Mouse (Mus musculus) limb, embryonic 13.5 days (tissue): ENCODE results near the gene Mier2. TPM values are rescaled to one million over a fixed set of nuclear protein-coding genes. Genes with fewer than 3 reads are reported as not detected.

ENCODE experiments used
- ATAC-seq: fragments of 200-750 bp; cut with Nextera tagmentation; 2 replicates; pipeline ENCODE4 v1.8.0; 2017; ENCODE audit warnings: low read depth, moderate number of reproducible peaks, moderate TSS enrichment; ENCODE audit not compliant: low FRiP score
- H3K27ac ChIP-seq: fragments of 300-500 bp; sonication (generic); 2 replicates; pipeline ENCODE4 v1.5.1; 2015; ENCODE audit warnings: inconsistent platforms, mild to moderate bottlenecking, moderate library complexity
- H3K27me3 ChIP-seq: fragments of 300-500 bp; sonication (generic); 2 replicates; pipeline ENCODE4 v1.6.1; 2015; ENCODE audit warnings: mild to moderate bottlenecking, inconsistent platforms
- H3K36me3 ChIP-seq: fragments of 300-500 bp; sonication (generic); 2 replicates; pipeline ENCODE4 v1.6.1; 2015; ENCODE audit warnings: inconsistent platforms, mild to moderate bottlenecking, moderate library complexity
- H3K4me1 ChIP-seq: fragments of 300-500 bp; sonication (generic); 2 replicates; pipeline ENCODE4 v1.6.1; 2015; ENCODE audit warnings: inconsistent platforms
- H3K4me2 ChIP-seq: fragments of 300-500 bp; sonication (generic); replicated peaks from 2 replicates; pipeline ENCODE4 v1.6.1; 2015; ENCODE audit warnings: inconsistent platforms, mild to moderate bottlenecking, moderate library complexity
- H3K4me3 ChIP-seq: fragments of 300-500 bp; sonication (generic); 2 replicates; pipeline ENCODE4 v1.5.1; 2015; ENCODE audit warnings: moderate library complexity, mild to moderate bottlenecking, inconsistent platforms
- H3K9ac ChIP-seq: fragments of 300-500 bp; sonication (generic); 2 replicates; pipeline ENCODE4 v1.6.1; 2015; ENCODE audit warnings: mild to moderate bottlenecking, inconsistent platforms
- H3K9me3 ChIP-seq: fragments of 300-500 bp; sonication (generic); 2 replicates; pipeline ENCODE4 v1.6.1; 2016; ENCODE audit warnings: inconsistent platforms
- WGBS: fragments of 180-500 bp; shearing (Covaris S2); methylation state at CpG from one replicate; pipeline ENCODE4 v1.1.7; 2015; 5-methylcytosine and 5-hydroxymethylcytosine counted together
- polyA plus RNA-seq: library from polyadenylated mRNA; unstranded; fragments of >200 nt; fragmentation: Nextera tagmentation; extraction: Ambion mirVana; gene quantifications from 2 replicates; pipeline ENCODE4 v1.2.1, GENCODE M21; 2015

The Mier2 gene
- 70.1 and 74.5 TPM in 2 replicates for polyA plus RNA-seq

GRCm38 (mm10) chr10:79554330-79555237 is at the start of gene Mier2:
TSS of gene Mier2 (minus strand) at chr10:79555199.
- peaks cover 19% of the 10 kb centered on the region for H3K36me3 ChIP-seq
- H3K27me3 ChIP-seq, result no peaks in the 10 kb centered on the region
- H3K4me2 ChIP-seq, result peak within 1 kb of the TSS; percentile 90
- peak within 1 kb of the TSS; percentile 28; the same call in 1 of the 2 replicates for H3K27ac ChIP-seq
- H3K4me1 ChIP-seq, result peaks cover 25% of the 10 kb centered on the region
- peak; percentile 87 for ATAC-seq
- peak within 1 kb of the TSS; percentile 94 for H3K4me3 ChIP-seq
- peak within 1 kb of the TSS; percentile 96 for H3K9ac ChIP-seq
- WGBS, result under 1% methylated on average over 92 of the region's 108 CpGs
- H3K9me3 ChIP-seq, result no peaks in the 10 kb centered on the region

GRCm38 (mm10) chr10:79597936-79598230 is 42.9 kb upstream of the Mier2 start:
- H3K4me2 ChIP-seq, result no peak overlapping the region
- H3K4me3 ChIP-seq, result no peak overlapping the region
- H3K36me3 ChIP-seq, result no peaks in the 10 kb centered on the region
- no peaks in the 10 kb centered on the region for H3K4me1 ChIP-seq
- no peak for ATAC-seq
- H3K27me3 ChIP-seq, result peaks cover 29% of the 10 kb centered on the region
- 66% methylated on average over 4 of the region's 4 CpGs for WGBS
- H3K27ac ChIP-seq, result no peak overlapping the region
- H3K9ac ChIP-seq, result no peak overlapping the region
- no peaks in the 10 kb centered on the region for H3K9me3 ChIP-seq

GRCm38 (mm10) chr10:79597051-79597935 is 42.3 kb upstream of the Mier2 start:
- no peak overlapping the region for H3K27ac ChIP-seq
- H3K4me3 ChIP-seq, result no peak overlapping the region
- peaks cover 29% of the 10 kb centered on the region for H3K27me3 ChIP-seq
- WGBS, result 42% methylated on average over 13 of the region's 13 CpGs
- no peak for ATAC-seq
- H3K4me2 ChIP-seq, result no peak overlapping the region
- no peaks in the 10 kb centered on the region for H3K9me3 ChIP-seq
- no peaks in the 10 kb centered on the region for H3K4me1 ChIP-seq
- no peaks in the 10 kb centered on the region for H3K36me3 ChIP-seq
- no peak overlapping the region; the same call in 1 of the 2 replicates for H3K9ac ChIP-seq

GRCm38 (mm10) chr10:79595590-79595929 is 40.6 kb upstream of the Mier2 start:
- no peak overlapping the region for H3K27ac ChIP-seq
- ATAC-seq, result no peak
- H3K4me2 ChIP-seq, result no peak overlapping the region
- H3K36me3 ChIP-seq, result no peaks in the 10 kb centered on the region
- no peak overlapping the region for H3K9ac ChIP-seq
- H3K4me3 ChIP-seq, result no peak overlapping the region
- no peaks in the 10 kb centered on the region for H3K4me1 ChIP-seq
- peaks cover 33% of the 10 kb centered on the region for H3K27me3 ChIP-seq
- 58% methylated on average over 8 of the region's 8 CpGs for WGBS
- H3K9me3 ChIP-seq, result no peaks in the 10 kb centered on the region

- Histone ChIP-seq H3K27me3 (peaks cover 33% of the 10 kb centered on the region), H3K4me2 (peak overlapping the region; percentile 34; the same call in 1 of the 2 replicates), H3K4me3 (no peak overlapping the region), H3K36me3 (no peaks in the 10 kb centered on the region), H3K9me3 (no peaks in the 10 kb centered on the region), H3K27ac (no peak overlapping the region), H3K4me1 (no peaks in the 10 kb centered on the region), H3K9ac (no peak overlapping the region)
- 18% methylated on average over 17 of the region's 17 CpGs for WGBS
- ATAC-seq, result peak; percentile 91
Measured at GRCm38 (mm10) chr10:79594872-79595589, 40.0 kb upstream of the Mier2 start.

- no peak for ATAC-seq
- WGBS, result 55% methylated on average over 6 of the region's 6 CpGs
- H3K27ac ChIP-seq, result no peak overlapping the region
Measured at GRCm38 (mm10) chr10:79594111-79594510, 39.1 kb upstream of the Mier2 start.

GRCm38 (mm10) chr10:79590702-79591101 is 35.7 kb upstream of the Mier2 start:
- no peak overlapping the region for H3K4me2 ChIP-seq
- H3K36me3 ChIP-seq, result no peaks in the 10 kb centered on the region
- H3K4me3 ChIP-seq, result no peak overlapping the region
- H3K27me3 ChIP-seq, result peaks cover 20% of the 10 kb centered on the region
- WGBS, result 93% methylated on average over 1 of the region's 1 CpGs
- no peaks in the 10 kb centered on the region for H3K4me1 ChIP-seq
- H3K9me3 ChIP-seq, result no peaks in the 10 kb centered on the region
- no peak overlapping the region for H3K27ac ChIP-seq
- no peak overlapping the region for H3K9ac ChIP-seq
- no peak for ATAC-seq

More at GRCm38 (mm10) chr10:79594111-79594510, 39.1 kb upstream of the Mier2 start:
- H3K9ac ChIP-seq, result no peak overlapping the region
- no peak overlapping the region for H3K4me3 ChIP-seq
- H3K36me3 ChIP-seq, result no peaks in the 10 kb centered on the region
- H3K4me2 ChIP-seq, result no peak overlapping the region
- peaks cover 33% of the 10 kb centered on the region for H3K27me3 ChIP-seq
- no peaks in the 10 kb centered on the region for H3K9me3 ChIP-seq
- no peaks in the 10 kb centered on the region for H3K4me1 ChIP-seq

- Histone ChIP-seq H3K4me1 (no peaks in the 10 kb centered on the region), H3K4me3 (no peak overlapping the region), H3K36me3 (no peaks in the 10 kb centered on the region), H3K9me3 (no peaks in the 10 kb centered on the region), H3K4me2 (no peak overlapping the region), H3K27ac (no peak overlapping the region), H3K9ac (no peak overlapping the region), H3K27me3 (0 out of 2 replicates have a peak, but pooled peaks cover 5% of the 10 kb centered on the region)
- 57% methylated on average over 4 of the region's 4 CpGs for WGBS
- no peak for ATAC-seq
Measured at GRCm38 (mm10) chr10:79587752-79588126, 32.7 kb upstream of the Mier2 start.

GRCm38 (mm10) chr10:79587061-79587751 is 32.2 kb upstream of the Mier2 start, which contains the start of gene Theg:
TSS of gene Theg (minus strand) at chr10:79587331.
- Histone ChIP-seq H3K27me3 (0 out of 2 replicates have a peak, but pooled peaks cover 5% of the 10 kb centered on the region), H3K9ac (no peak within 1 kb of the TSS), H3K36me3 (no peaks in the 10 kb centered on the region), H3K4me1 (no peaks in the 10 kb centered on the region), H3K9me3 (no peaks in the 10 kb centered on the region), H3K4me2 (no peak within 1 kb of the TSS), H3K4me3 (no peak within 1 kb of the TSS), H3K27ac (no peak within 1 kb of the TSS)
- no peak for ATAC-seq
- WGBS, result 81% methylated on average over 5 of the region's 5 CpGs

GRCm38 (mm10) chr10:79586243-79586642 is 31.2 kb upstream of the Mier2 start:
- Histone ChIP-seq H3K4me1 (no peaks in the 10 kb centered on the region), H3K9me3 (no peaks in the 10 kb centered on the region), H3K4me3 (no peak overlapping the region), H3K9ac (no peak overlapping the region), H3K4me2 (no peak overlapping the region), H3K36me3 (no peaks in the 10 kb centered on the region), H3K27me3 (no peaks in the 10 kb centered on the region), H3K27ac (no peak overlapping the region)
- 72% methylated on average over 8 of the region's 8 CpGs for WGBS
- no peak for ATAC-seq

GRCm38 (mm10) chr10:79585723-79586122 is 30.7 kb upstream of the Mier2 start:
- WGBS, result 90% methylated on average over 5 of the region's 5 CpGs
- H3K4me3 ChIP-seq, result no peak overlapping the region
- H3K4me2 ChIP-seq, result no peak overlapping the region
- H3K4me1 ChIP-seq, result no peaks in the 10 kb centered on the region
- no peak for ATAC-seq
- no peak overlapping the region for H3K27ac ChIP-seq
- no peak overlapping the region for H3K9ac ChIP-seq
- no peaks in the 10 kb centered on the region for H3K27me3 ChIP-seq
- no peaks in the 10 kb centered on the region for H3K36me3 ChIP-seq
- no peaks in the 10 kb centered on the region for H3K9me3 ChIP-seq
